Mouse (Mus musculus): ENCODE results near the gene Nup107.

DNA sequence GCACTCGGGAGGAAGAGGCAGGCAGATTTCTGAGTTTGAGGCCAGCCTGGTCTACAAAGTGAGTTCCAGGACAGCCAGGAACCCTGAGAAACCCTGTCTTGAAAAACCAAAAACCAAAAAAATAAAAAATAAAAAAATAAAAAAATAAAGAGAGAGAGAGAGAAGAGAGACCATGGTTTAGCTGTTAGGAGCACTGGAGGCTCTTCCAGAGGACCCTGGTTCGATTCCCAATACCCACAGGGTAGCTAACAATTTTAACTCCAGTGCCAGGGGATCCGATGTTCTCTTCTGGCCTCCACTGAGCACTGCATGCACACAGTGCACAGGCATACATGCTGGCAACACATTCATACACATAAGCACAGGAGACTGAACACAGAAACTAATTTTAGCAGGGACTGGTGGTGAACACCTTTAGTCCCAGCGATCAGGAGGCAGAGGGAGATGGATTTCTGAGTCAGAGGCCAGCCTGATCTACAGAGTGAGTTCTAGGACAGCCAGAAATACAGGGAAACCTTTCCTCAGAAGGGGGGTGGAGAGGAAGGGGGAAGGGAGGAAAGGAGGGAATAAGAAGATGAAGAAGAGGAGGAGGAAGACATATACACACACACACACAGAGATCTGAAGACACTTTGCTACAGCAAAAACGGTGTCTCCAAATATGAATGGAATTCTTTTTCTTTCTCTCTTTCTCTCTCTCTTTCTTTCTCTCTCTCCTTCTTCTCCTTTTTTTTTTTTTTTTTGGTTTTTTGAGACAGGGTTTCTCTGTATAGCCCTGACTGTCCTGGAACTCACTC, 39.5 kb downstream of the Nup107 start:
- TF ChIP-seq POLR2A (IDR thresholded peaks at IDR 0.05; ENCODE audit: borderline replicate concordance, insufficient read depth, low read length) (no peak), CTCF (IDR thresholded peaks at IDR 0.05; ENCODE audit: borderline replicate concordance, insufficient read depth, low read depth, low read length) (no peak)

Data from cerebellum, adult 2 months (tissue).